Mouse (Mus musculus) CD4-positive, CD25-positive, alpha-beta regulatory T cell, adult 2 months (primary cell): ENCODE measurements around the gene Rabep2.
A peak's percentile ranks its signal among the peaks of the same experiment; 100 is the strongest.

Experiments
- DNase-seq: peaks from one replicate; pipeline ENCODE4 v3.0.0-alpha.2; 2012; ENCODE audit warnings: low read depth, low spot score

Rabep2 gene

GRCm38 (mm10) chr7:126491005-126491404, 62.4 kb downstream of the Rabep2 start:
- no peak for DNase-seq

- DNase-seq = no peak
These were observed 63.4 kb downstream of the Rabep2 start for GRCm38 (mm10) chr7:126491973-126492372.

GRCm38 (mm10) chr7:126494120-126494519, 65.6 kb downstream of the Rabep2 start:
- DNase-seq = no peak

GRCm38 (mm10) chr7:126496475-126496874, 67.9 kb downstream of the Rabep2 start:
- peak; percentile 34 for DNase-seq

GRCm38 (mm10) chr7:126497966-126498365, 69.4 kb downstream of the Rabep2 start:
- DNase-seq = no peak
